Mouse (Mus musculus) MEL (cell line): ENCODE data around the gene Ptpn11. TPM values are rescaled to one million over a fixed set of nuclear protein-coding genes. Genes with fewer than 3 reads are reported as not detected.

ENCODE experiments used
- DNase-seq: peaks from one replicate; pipeline ENCODE4 v3.0.0; 2011; ENCODE audit warnings: low read depth, low spot score
- H3K27ac ChIP-seq: 2 replicates; pipeline ENCODE4 v1.5.1; 2012; ENCODE audit warnings: low read depth, mild to moderate bottlenecking, control low read depth, low read length, moderate library complexity; ENCODE audit not compliant: control insufficient read depth
- H3K27me3 ChIP-seq, 2 experiments: fragments of 150-350 bp in 1 of 2; sonication (generic) in 1 of 2; 2 replicates each; pipeline ENCODE4 v1.6.1; 2012; ENCODE audit warnings: low read length in 2 of 2, mild to moderate bottlenecking in 2 of 2, improper control_type of control experiment in 1 of 2, moderate library complexity in 1 of 2; ENCODE audit not compliant: insufficient read depth in 2 of 2, control insufficient read depth in 1 of 2
- H3K36me3 ChIP-seq, 2 experiments: 2 replicates each; pipeline ENCODE4 v1.6.1; 2012 to 2014; ENCODE audit warnings: low read length in 2 of 2, improper control_type of control experiment in 1 of 2, inconsistent platforms in 1 of 2, mild to moderate bottlenecking in 1 of 2; ENCODE audit not compliant: insufficient read depth in 2 of 2, control insufficient read depth in 1 of 2
- H3K4me1 ChIP-seq, 2 experiments: fragments of 150-350 bp in 1 of 2; sonication (generic) in 1 of 2; 2 replicates each; pipeline ENCODE4 v1.6.1; 2012; ENCODE audit warnings: low read length in 2 of 2, improper control_type of control experiment in 1 of 2, mild to moderate bottlenecking in 1 of 2; ENCODE audit not compliant: insufficient read depth in 2 of 2, control insufficient read depth in 1 of 2
- H3K4me3 ChIP-seq, 2 experiments: fragments of 150-350 bp in 1 of 2; sonication (generic) in 1 of 2; 2 replicates each; pipeline ENCODE4 v1.5.1; 2012; ENCODE audit warnings: low read depth in 2 of 2, low read length in 2 of 2, mild to moderate bottlenecking in 2 of 2, moderate library complexity in 2 of 2, control low read depth in 1 of 2, improper control_type of control experiment in 1 of 2; ENCODE audit not compliant: control insufficient read depth in 1 of 2, insufficient read depth in 1 of 2
- H3K79me2 ChIP-seq: 2 replicates; pipeline ENCODE4 v1.6.1; 2012; ENCODE audit warnings: mild to moderate bottlenecking, low read length, moderate library complexity; ENCODE audit not compliant: control insufficient read depth, poor library complexity, insufficient read depth
- H3K9ac ChIP-seq: 2 replicates; pipeline ENCODE4 v1.6.1; 2012; ENCODE audit warnings: low read depth, mild to moderate bottlenecking, control low read depth, low read length, moderate library complexity; ENCODE audit not compliant: control insufficient read depth, poor library complexity, severe bottlenecking
- H3K9me3 ChIP-seq: fragments of 150-350 bp; sonication (generic); replicated peaks from 2 replicates; pipeline ENCODE4 v1.6.1; 2012; ENCODE audit warnings: mild to moderate bottlenecking, low read length, improper control_type of control experiment, moderate library complexity; ENCODE audit not compliant: insufficient read depth
- CTCF ChIP-seq, 3 experiments: IDR thresholded peaks in 2 of 3; conservative IDR thresholded peaks in 1 of 3; 2 replicates each; pipeline ENCODE4 v1.5.1; 2011 to 2012; ENCODE audit warnings: low read length in 3 of 3, low read depth in 2 of 3, mild to moderate bottlenecking in 2 of 3, improper control_type of control experiment in 1 of 3, inconsistent platforms in 1 of 3, mixed read lengths in 1 of 3, moderate library complexity in 1 of 3; ENCODE audit not compliant: control insufficient read depth in 1 of 3, insufficient read depth in 1 of 3, poor library complexity in 1 of 3, severe bottlenecking in 1 of 3
- ELF1 ChIP-seq: IDR thresholded peaks from 2 replicates; pipeline ENCODE4 v1.6.1; 2014; ENCODE audit warnings: low read depth, mild to moderate bottlenecking, inconsistent platforms, low read length, improper control_type of control experiment, moderate library complexity
- EP300 ChIP-seq, 2 experiments: IDR thresholded peaks; 2 replicates each; pipeline ENCODE4 v1.6.1; 2011; ENCODE audit warnings: improper control_type of control experiment in 2 of 2, low read length in 2 of 2, low read depth in 1 of 2, mild to moderate bottlenecking in 1 of 2
- ETS1 ChIP-seq: IDR thresholded peaks from 2 replicates; pipeline ENCODE4 v1.6.1; 2012; ENCODE audit warnings: low read depth, mild to moderate bottlenecking, inconsistent platforms, low read length, improper control_type of control experiment, moderate library complexity
- GATA1 ChIP-seq: IDR thresholded peaks from 2 replicates; pipeline ENCODE4 v1.6.1; 2011; ENCODE audit warnings: low read depth, low read length, improper control_type of control experiment
- JUND ChIP-seq: IDR thresholded peaks from 2 replicates; pipeline ENCODE4 v1.6.1; 2011; ENCODE audit warnings: low read depth, mild to moderate bottlenecking, improper control_type of control experiment, low read length
- MAZ ChIP-seq: IDR thresholded peaks from 2 replicates; pipeline ENCODE4 v1.6.1; 2012; ENCODE audit warnings: low read depth, mild to moderate bottlenecking, inconsistent platforms, low read length, improper control_type of control experiment
- MEF2A ChIP-seq: IDR thresholded peaks from 2 replicates; pipeline ENCODE4 v1.6.1; 2014; ENCODE audit warnings: low read depth, mild to moderate bottlenecking, inconsistent platforms, low read length, improper control_type of control experiment; ENCODE audit not compliant: poor library complexity, insufficient replicate concordance, severe bottlenecking; ENCODE audit errors: extremely low read depth
- MXI1 ChIP-seq: IDR thresholded peaks from 2 replicates; pipeline ENCODE4 v1.6.1; 2011; ENCODE audit warnings: mild to moderate bottlenecking, low read depth, low read length, improper control_type of control experiment
- POLR2A ChIP-seq, 2 experiments: IDR thresholded peaks; 2 replicates each; pipeline ENCODE4 v1.6.1; 2011 to 2012; ENCODE audit warnings: low read length in 2 of 2, mild to moderate bottlenecking in 2 of 2, control low read depth in 1 of 2, improper control_type of control experiment in 1 of 2, low read depth in 1 of 2, moderate library complexity in 1 of 2; ENCODE audit not compliant: control insufficient read depth in 1 of 2, insufficient read depth in 1 of 2, poor library complexity in 1 of 2
- POLR2AphosphoS2 ChIP-seq: IDR thresholded peaks from 2 replicates; pipeline ENCODE4 v1.6.1; 2011; ENCODE audit warnings: low read length, improper control_type of control experiment
- RAD21 ChIP-seq: IDR thresholded peaks from 2 replicates; pipeline ENCODE4 v1.6.1; 2011; ENCODE audit warnings: mild to moderate bottlenecking, low read depth, low read length, improper control_type of control experiment
- SMC3 ChIP-seq: IDR thresholded peaks from 2 replicates; pipeline ENCODE4 v1.6.1; 2011; ENCODE audit warnings: low read depth, low read length, improper control_type of control experiment
- TBP ChIP-seq: IDR thresholded peaks from 2 replicates; pipeline ENCODE4 v1.8.0; 2011; ENCODE audit warnings: low read depth, low read length, improper control_type of control experiment
- UBTF ChIP-seq: IDR thresholded peaks from 2 replicates; pipeline ENCODE4 v1.6.1; 2012; ENCODE audit warnings: low read depth, mild to moderate bottlenecking, inconsistent platforms, low read length, improper control_type of control experiment, moderate library complexity, borderline replicate concordance; ENCODE audit not compliant: insufficient read depth
- USF1 ChIP-seq: IDR thresholded peaks from 2 replicates; pipeline ENCODE4 v1.6.1; 2014; ENCODE audit warnings: low read depth, mild to moderate bottlenecking, inconsistent platforms, low read length, improper control_type of control experiment, moderate library complexity
- USF2 ChIP-seq, 2 experiments: IDR thresholded peaks; 2 replicates each; pipeline ENCODE4 v1.6.1; 2011 to 2012; ENCODE audit warnings: improper control_type of control experiment in 2 of 2, low read length in 2 of 2, borderline replicate concordance in 1 of 2, inconsistent platforms in 1 of 2, low read depth in 1 of 2, mild to moderate bottlenecking in 1 of 2; ENCODE audit not compliant: insufficient read depth in 1 of 2
- ZKSCAN1 ChIP-seq: IDR thresholded peaks from 2 replicates; pipeline ENCODE4 v1.6.1; 2012; ENCODE audit warnings: low read depth, mild to moderate bottlenecking, inconsistent platforms, low read length, improper control_type of control experiment, moderate library complexity
- ZMIZ1 ChIP-seq: IDR thresholded peaks from 2 replicates; pipeline ENCODE4 v1.6.1; 2012; ENCODE audit warnings: low read depth, mild to moderate bottlenecking, inconsistent platforms, low read length, improper control_type of control experiment, moderate library complexity
- ZNF384 ChIP-seq: IDR thresholded peaks from 2 replicates; pipeline ENCODE4 v1.6.1; 2012; ENCODE audit warnings: low read depth, mild to moderate bottlenecking, inconsistent platforms, low read length, improper control_type of control experiment
- polyA plus RNA-seq, 2 experiments: library from polyadenylated mRNA; stranded (reverse) in 1 of 2; unstranded in 1 of 2; fragments of >175 nt in 1 of 2; fragments of >200 nt in 1 of 2; gene quantifications; 2 replicates each; pipeline versions ENCODE4 v1.2.1 to v1.2.4; 2012; ENCODE audit warnings: low replicate concordance in 2 of 2, low read depth in 1 of 2; ENCODE audit not compliant: insufficient read length in 2 of 2, insufficient read depth in 1 of 2, missing spikeins in 1 of 2
- total RNA-seq: library from RNA; depleted of rRNA; stranded (reverse); fragments of 300-350 nt; gene quantifications from 2 replicates; pipeline ENCODE4 v1.2.3, GENCODE M21; 2012

The Ptpn11 gene
- total and polyA plus RNA-seq, 3 experiments = 43.6 to 55.0 (median 46.5) TPM

- peaks cover 22 to 33% of the 10 kb centered on the region in 2 experiments for H3K4me1 ChIP-seq
- DNase-seq = peak; percentile 61
- peaks cover 40% of the 10 kb centered on the region for H3K79me2 ChIP-seq
- H3K27ac ChIP-seq = no peak overlapping the region
- H3K36me3 ChIP-seq = peaks cover 0 to 39% of the 10 kb centered on the region in 2 experiments; a peak in 2 of 4 replicates
- no peak overlapping the region for H3K4me3 ChIP-seq
- H3K9me3 ChIP-seq = no peaks in the 10 kb centered on the region
- TF ChIP-seq POLR2AphosphoS2 (no peak), EP300 (IDR thresholded peaks at IDR 0.05; ENCODE audit: low read depth in 1 of 2, low read length in 2 of 2) (no peak), CTCF (IDR thresholded peaks at IDR 0.05 in 2 of 3, conservative IDR thresholded peaks at IDR 0.05 in 1 of 3; ENCODE audit: control insufficient read depth in 1 of 3, insufficient read depth in 1 of 3, low read depth in 2 of 3, low read length in 3 of 3, poor library complexity in 1 of 3, severe bottlenecking in 1 of 3) (peak in 1 of 3 experiments; percentile 10; a peak in 1 of 6 replicates), ZMIZ1 (no peak)
- H3K27me3 ChIP-seq = no peaks in the 10 kb centered on the region
- no peak overlapping the region for H3K9ac ChIP-seq
Measured at GRCm38 (mm10) chr5:121226845-121227244, 35.6 kb upstream of the Ptpn11 start.

GRCm38 (mm10) chr5:121226406-121226805, 35.2 kb upstream of the Ptpn11 start:
- Histone ChIP-seq H3K27ac (no peak overlapping the region), H3K9me3 (no peaks in the 10 kb centered on the region), H3K36me3 (peaks cover 0 to 43% of the 10 kb centered on the region in 2 experiments; a peak in 2 of 4 replicates), H3K4me1 (peaks cover 22 to 38% of the 10 kb centered on the region in 2 experiments), H3K79me2 (peaks cover 42% of the 10 kb centered on the region), H3K9ac (no peak overlapping the region), H3K27me3 (no peaks in the 10 kb centered on the region), H3K4me3 (no peak overlapping the region)
- no peak for TF ChIP-seq MAZ
- no peak for TF ChIP-seq ZNF384
- no peak for TF ChIP-seq JUND
- TF ChIP-seq TBP = no peak
- TF ChIP-seq MXI1 = no peak
- TF ChIP-seq USF1 = no peak
- no peak for TF ChIP-seq SMC3
- no peak for TF ChIP-seq ZKSCAN1
- TF ChIP-seq POLR2A (IDR thresholded peaks at IDR 0.05; ENCODE audit: control insufficient read depth in 1 of 2, insufficient read depth in 1 of 2, low read depth in 1 of 2, low read length in 2 of 2, poor library complexity in 1 of 2) = no peak
- no peak for TF ChIP-seq GATA1
- no peak for TF ChIP-seq UBTF
- TF ChIP-seq ELF1 = no peak
- TF ChIP-seq ETS1 = no peak
- no peak for DNase-seq

GRCm38 (mm10) chr5:121225854-121226253, 34.7 kb upstream of the Ptpn11 start:
- Histone ChIP-seq H3K36me3 (peaks cover 0 to 40% of the 10 kb centered on the region in 2 experiments; a peak in 2 of 4 replicates), H3K4me3 (no peak overlapping the region), H3K79me2 (peaks cover 46% of the 10 kb centered on the region), H3K9ac (no peak overlapping the region), H3K27me3 (no peaks in the 10 kb centered on the region), H3K27ac (no peak overlapping the region), H3K4me1 (peaks cover 18 to 37% of the 10 kb centered on the region in 2 experiments), H3K9me3 (no peaks in the 10 kb centered on the region)
- DNase-seq = no peak
- TF ChIP-seq SMC3 = no peak
- TF ChIP-seq USF1 = no peak
- no peak for TF ChIP-seq RAD21
- no peak for TF ChIP-seq ZKSCAN1
- no peak for TF ChIP-seq UBTF
- TF ChIP-seq ETS1 = no peak
- no peak for TF ChIP-seq MEF2A
- no peak for TF ChIP-seq USF2 (IDR thresholded peaks at IDR 0.05; ENCODE audit: borderline replicate concordance in 1 of 2, insufficient read depth in 1 of 2, low read depth in 1 of 2, low read length in 2 of 2)
